Mouse (Mus musculus) T-helper 2 cell (primary cell): ENCODE measurements at regions not wholly inside any gene's neighbourhood (a gene's known extent, or its start where the extent isn't known, plus 50 kb on each side); places are given as distances from the start of the nearest gene placed in this dataset.

ENCODE experiments used
- in situ Hi-C: fragments of 300-600 bp; cut with MboI, MseI; formaldehyde crosslinking; loops from one replicate; pipeline ENCODE4 v1.15.1; 2025; ENCODE audit warnings: high pct_unique_total_duplicates

GRCm38 (mm10) chr10:17200524-17201426 is 522.2 kb upstream of the Cited2 start:
- in situ Hi-C loops: no loop called here

GRCm38 (mm10) chr10:17201427-17201745 is 521.6 kb upstream of the Cited2 start:
- in situ Hi-C loops: no loop called here

GRCm38 (mm10) chr10:17202556-17203415 is 520.2 kb upstream of the Cited2 start:
- in situ Hi-C loops: no loop called here

GRCm38 (mm10) chr10:17203416-17204110 is 519.5 kb upstream of the Cited2 start:
- in situ Hi-C loops: no loop called here

- in situ Hi-C loops: no loop called here
These were observed 518.9 kb upstream of the Cited2 start for GRCm38 (mm10) chr10:17204153-17204552.

GRCm38 (mm10) chr10:17212551-17213309 is 510.3 kb upstream of the Cited2 start:
- in situ Hi-C loops: loop anchor here (5.0 kb wide), 1 partner anchor 510 kb away; the partner anchor contains the start of gene Cited2

- in situ Hi-C loops: loop anchor here (5.0 kb wide), 1 partner anchor 509 kb away; the partner anchor contains the start of gene Cited2
These were observed 509.5 kb upstream of the Cited2 start for GRCm38 (mm10) chr10:17213310-17214064.

GRCm38 (mm10) chr10:17214065-17214440 is 509.0 kb upstream of the Cited2 start:
- in situ Hi-C loops: loop anchor here (5.0 kb wide), 1 partner anchor 508 kb away; the partner anchor contains the start of gene Cited2

GRCm38 (mm10) chr10:17215029-17215428 is 508.0 kb upstream of the Cited2 start:
- in situ Hi-C loops: no loop called here

- in situ Hi-C loops: no loop called here
These were observed 501.5 kb upstream of the Cited2 start for GRCm38 (mm10) chr10:17221495-17221894.

GRCm38 (mm10) chr10:17225727-17226126 is 497.3 kb upstream of the Cited2 start:
- in situ Hi-C loops: no loop called here

- in situ Hi-C loops: no loop called here
These were observed 492.8 kb upstream of the Cited2 start for GRCm38 (mm10) chr10:17230040-17230818.

GRCm38 (mm10) chr10:17235955-17236650 is 486.9 kb upstream of the Cited2 start:
- in situ Hi-C loops: no loop called here

- in situ Hi-C loops: no loop called here
These were observed 486.3 kb upstream of the Cited2 start for GRCm38 (mm10) chr10:17236761-17237160.

- in situ Hi-C loops: no loop called here
These were observed 485.6 kb upstream of the Cited2 start for GRCm38 (mm10) chr10:17237463-17237862.

- in situ Hi-C loops: no loop called here
These were observed 484.8 kb upstream of the Cited2 start for GRCm38 (mm10) chr10:17237918-17238850.

GRCm38 (mm10) chr10:17248270-17248669 is 474.7 kb upstream of the Cited2 start:
- in situ Hi-C loops: no loop called here

GRCm38 (mm10) chr10:17253040-17253439 is 470.0 kb upstream of the Cited2 start:
- in situ Hi-C loops: no loop called here
